Comparison of ENCODE assay signal across 19 mouse cellular contexts in the genomic region with DNA sequence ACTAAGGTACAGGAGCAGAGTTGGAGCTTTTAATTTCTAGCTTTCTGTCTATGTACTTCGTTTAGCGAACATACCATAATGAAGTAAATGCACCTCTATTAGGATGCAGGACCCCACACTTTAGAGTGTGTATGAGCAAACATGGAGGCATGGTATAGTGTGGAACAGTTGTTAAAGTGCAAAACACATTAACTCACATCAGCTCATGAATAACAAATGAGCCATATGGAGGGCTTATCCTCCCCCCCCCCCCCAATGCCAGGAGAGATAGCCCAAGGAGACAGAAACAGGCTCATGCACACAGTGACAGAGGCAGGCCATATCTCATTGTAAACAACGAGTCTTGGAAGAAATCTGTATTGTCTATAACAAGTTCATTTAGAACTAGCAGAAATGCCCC.
"Had no signal": no experiment of that assay in that cellular context is flagged by ENCODE, and none has a peak within 500 bp of the region (broad histone marks: within the 10 kb centered on the region; RNA-seq: fewer than 3 reads in every experiment).

No protein-coding gene starts in this region.

- H3K4me1 ChIP-seq: liver, embryonic 15.5 days had no signal

- H3K36me3 ChIP-seq: liver, embryonic 15.5 days; midbrain, embryonic 10.5 days; midbrain, embryonic 13.5 days; midbrain, embryonic 15.5 days; neural tube, embryonic 13.5 days; neural tube, embryonic 15.5 days had no signal

- H3K9me3 ChIP-seq: liver, embryonic 15.5 days; midbrain, embryonic 10.5 days; midbrain, embryonic 13.5 days; midbrain, embryonic 15.5 days; neural tube, embryonic 13.5 days; neural tube, embryonic 15.5 days had no signal

- H3K27ac ChIP-seq: liver, embryonic 15.5 days; midbrain, embryonic 10.5 days; midbrain, embryonic 13.5 days; midbrain, embryonic 15.5 days; neural tube, embryonic 13.5 days; neural tube, embryonic 15.5 days had no signal

- H3K4me2 ChIP-seq: liver, embryonic 15.5 days; lung, embryonic 14.5 days; midbrain, embryonic 13.5 days; midbrain, embryonic 15.5 days; neural tube, embryonic 13.5 days; neural tube, embryonic 15.5 days had no signal

- H3K9ac ChIP-seq: liver, embryonic 15.5 days; lung, embryonic 14.5 days; midbrain, embryonic 13.5 days; midbrain, embryonic 15.5 days; neural tube, embryonic 13.5 days; neural tube, embryonic 15.5 days had no signal

- H3K27me3 ChIP-seq: liver, embryonic 15.5 days; midbrain, embryonic 13.5 days; midbrain, embryonic 15.5 days; neural tube, embryonic 13.5 days; neural tube, embryonic 15.5 days had no signal

- ATAC-seq: midbrain, embryonic 13.5 days; midbrain, embryonic 15.5 days had no signal

- H3K4me3 ChIP-seq: liver, embryonic 15.5 days; midbrain, embryonic 10.5 days; midbrain, embryonic 13.5 days; midbrain, embryonic 15.5 days; myocyte; neural tube, embryonic 13.5 days; neural tube, embryonic 15.5 days had no signal

- DNase-seq: lung, adult 18-20 months; lung, embryonic 14.5 days; lung, postnatal 10 days; lung, postnatal 4 days; retina, postnatal 1 day; right cerebral cortex, adult 18-20 months; right cerebral cortex, postnatal 25 days; right cerebral cortex, postnatal 4 days; spleen, adult 18-20 months; thymus, adult 18-20 months; thymus, postnatal 14 days; thymus, postnatal 36 days had no signal
